Mouse (Mus musculus) right cerebral cortex, adult 18-20 months (tissue): Measurements from ENCODE around the gene Cpa2.
A peak's percentile ranks its signal among the peaks of the same experiment; 100 is the strongest.

Experiments
- DNase-seq: peaks from one replicate; pipeline ENCODE4 v3.0.0; 2022; ENCODE audit warnings: mixed read lengths

Cpa2 gene

DNA sequence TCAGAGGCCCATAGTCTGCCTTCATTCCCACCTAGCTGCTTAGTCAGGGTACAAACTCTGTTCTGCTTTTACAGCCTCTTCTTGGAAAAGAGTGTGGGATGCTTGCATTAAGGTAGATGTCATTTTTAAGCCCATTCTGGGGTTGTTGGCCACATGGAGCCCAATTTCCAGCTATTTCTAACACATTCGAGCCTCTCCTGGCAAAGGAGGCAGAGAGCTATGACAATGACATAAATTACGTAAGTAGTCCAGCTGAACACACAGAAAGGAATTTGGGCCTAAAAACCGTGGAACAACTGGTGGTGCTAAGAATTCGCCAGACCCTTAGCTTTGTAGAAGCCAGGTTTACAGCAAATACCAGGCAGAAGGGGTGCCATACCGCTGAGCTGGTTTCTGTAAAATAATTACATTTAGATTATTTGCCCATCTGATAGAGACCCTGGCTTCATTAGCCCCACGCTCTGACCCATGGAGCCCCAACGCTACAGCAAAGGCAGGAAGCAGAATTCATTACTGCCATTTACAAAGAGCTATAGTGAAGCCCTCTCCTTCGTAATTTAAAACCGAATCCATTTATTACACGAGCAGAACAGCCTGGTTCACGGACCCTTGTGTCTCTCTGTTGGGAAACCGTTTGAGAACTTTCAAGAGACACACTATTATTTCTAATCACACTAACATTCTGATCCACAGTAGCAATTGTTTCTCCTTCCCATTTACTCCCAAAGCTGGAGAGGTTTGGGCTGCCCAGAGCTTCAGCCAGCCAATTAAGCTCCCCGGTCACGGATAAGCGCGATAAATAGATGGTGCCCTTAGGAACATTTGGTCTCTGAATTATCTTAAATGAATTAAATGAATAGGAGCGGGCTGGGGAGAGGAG is 38.8 kb downstream of the Cpa2 start:
- peak; percentile 19 for DNase-seq

DNA sequence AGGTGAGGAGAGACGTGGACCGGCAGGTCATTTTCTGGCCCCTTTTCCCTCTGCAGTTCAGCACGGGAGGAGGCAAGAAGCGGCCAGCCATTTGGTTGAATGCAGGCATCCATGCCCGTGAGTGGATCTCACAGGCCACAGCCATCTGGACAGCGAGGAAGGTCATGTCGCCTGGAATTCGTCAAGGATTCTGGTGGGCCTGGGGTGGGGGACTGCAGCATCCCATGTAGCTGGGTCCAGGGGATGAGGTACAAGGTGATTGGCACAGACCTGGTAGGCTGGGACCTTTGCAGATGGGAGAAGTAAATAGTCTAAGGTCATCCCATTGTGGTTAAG is 39.4 kb downstream of the Cpa2 start:
- no peak for DNase-seq

DNA sequence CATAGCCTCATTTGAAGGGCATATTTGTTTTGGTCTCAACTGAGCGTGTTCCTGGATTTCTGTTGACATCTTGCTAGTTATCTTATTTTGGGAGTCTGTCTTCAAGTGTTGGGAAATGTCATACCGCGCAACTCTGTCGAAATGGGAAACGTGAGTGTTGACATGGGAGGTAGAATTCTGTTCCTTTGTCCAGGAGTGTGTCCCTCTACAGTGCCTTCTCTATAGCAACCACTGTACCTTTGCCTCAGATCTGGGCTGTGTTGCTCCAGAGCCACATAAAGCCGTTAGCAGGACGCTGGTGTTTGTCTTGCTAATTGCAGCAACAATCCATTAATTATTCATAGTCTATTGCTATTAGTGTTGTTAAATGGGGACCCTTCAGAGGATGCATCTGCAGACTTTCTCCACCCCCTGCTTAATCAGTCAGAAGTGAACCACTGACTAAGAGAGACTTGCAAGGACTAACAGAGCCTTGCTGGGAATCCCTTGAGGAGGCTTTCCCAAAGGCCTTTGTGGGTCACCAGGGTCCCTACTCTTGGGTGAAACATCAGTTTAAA is 45.6 kb downstream of the Cpa2 start:
- DNase-seq: no peak

DNA sequence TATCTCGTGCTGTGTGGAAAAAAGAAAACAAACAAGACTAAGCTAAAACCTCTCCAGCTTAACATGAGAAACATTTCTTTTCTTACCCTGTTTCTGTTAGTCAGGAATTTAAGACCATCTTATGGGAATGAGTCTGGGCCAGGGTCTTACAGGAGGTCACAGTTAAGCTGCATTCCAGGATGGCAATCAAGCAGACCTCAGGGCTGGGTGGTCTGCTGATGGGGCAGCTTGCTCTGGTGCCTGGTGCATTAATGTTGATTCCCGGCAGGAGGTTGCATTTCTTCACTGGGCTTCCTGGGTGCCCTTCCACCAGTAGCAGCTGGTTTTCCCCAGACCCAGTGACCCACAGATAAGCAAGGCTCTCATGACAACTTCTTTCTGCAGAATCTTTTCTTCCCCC is 48.4 kb downstream of the Cpa2 start:
- DNase-seq: no peak

GRCm38 (mm10) chr6:30591851-30592404 is 50.5 kb downstream of the Cpa2 start:
- no peak for DNase-seq

DNA sequence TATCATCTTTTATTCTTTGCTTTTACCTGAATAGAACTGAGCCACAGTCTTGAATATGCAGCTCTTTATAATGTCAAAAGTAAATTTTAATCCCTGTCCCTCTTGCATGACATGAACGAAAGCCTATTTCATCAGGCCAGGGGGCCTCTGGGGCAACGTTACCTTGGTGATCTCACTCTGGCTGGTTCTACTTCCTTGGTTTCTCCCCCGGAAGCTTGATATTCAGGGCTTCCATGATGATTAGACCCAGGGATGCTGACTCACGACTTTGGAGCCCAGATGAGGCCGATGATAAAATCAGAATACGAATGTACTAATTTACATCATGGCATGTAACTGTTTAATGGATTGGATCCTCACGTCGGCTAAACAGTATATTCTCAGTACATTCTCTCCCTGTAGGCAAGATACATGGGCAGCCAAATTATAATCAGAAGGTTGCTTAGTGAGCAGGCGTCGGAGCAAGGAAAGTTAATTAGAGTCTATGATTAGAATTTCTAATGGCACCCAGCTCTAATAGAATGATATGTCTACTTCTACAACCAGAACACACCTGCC is 51.1 kb downstream of the Cpa2 start:
- DNase-seq: no peak

DNA sequence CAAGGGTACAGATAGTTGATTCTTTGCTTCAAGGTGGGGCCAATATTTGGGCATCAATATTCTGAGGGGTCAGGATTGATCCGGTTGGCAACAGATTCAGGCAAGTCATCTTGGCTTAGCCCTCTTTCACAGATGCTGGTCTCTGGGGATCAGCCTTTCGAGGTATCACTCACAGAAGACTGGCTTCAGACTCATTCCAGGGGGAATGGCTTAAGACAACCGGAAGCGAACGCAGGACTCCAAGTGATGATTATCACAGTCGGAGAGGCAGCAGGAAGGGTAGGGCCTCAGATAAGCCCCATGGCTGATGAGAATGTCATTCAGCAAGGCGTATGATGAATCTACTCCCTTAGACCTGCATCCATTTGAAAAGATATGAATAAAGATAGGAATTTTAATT is 53.0 kb downstream of the Cpa2 start:
- DNase-seq: no peak

- no peak for DNase-seq
Observed at GRCm38 (mm10) chr6:30596230-30596898, 55.0 kb downstream of the Cpa2 start.

- DNase-seq: no peak
Observed at GRCm38 (mm10) chr6:30600033-30600432, 58.7 kb downstream of the Cpa2 start.

DNA sequence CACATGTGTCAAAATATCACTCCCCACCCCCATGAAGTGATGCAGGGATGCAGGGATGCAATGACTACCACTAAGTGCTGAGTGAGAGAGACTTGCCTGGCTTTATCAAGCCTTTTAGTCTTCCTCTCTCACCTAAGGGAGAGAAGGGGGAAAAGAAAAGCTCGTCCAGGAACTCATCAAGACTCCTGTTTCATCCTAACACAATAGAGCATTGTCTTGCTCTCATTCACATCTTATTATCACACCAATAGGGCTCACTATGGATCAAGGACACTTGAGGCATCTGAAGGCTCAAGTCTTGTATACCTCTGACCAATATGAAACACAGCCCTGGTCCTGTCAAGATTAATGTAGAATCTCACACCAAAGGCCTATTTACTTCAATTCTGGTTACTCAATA is 59.6 kb downstream of the Cpa2 start:
- no peak for DNase-seq

- DNase-seq: no peak
Observed at GRCm38 (mm10) chr6:30604342-30604867, 63.0 kb downstream of the Cpa2 start.

GRCm38 (mm10) chr6:30605111-30605510 is 63.7 kb downstream of the Cpa2 start:
- DNase-seq: no peak

GRCm38 (mm10) chr6:30605672-30606071 is 64.3 kb downstream of the Cpa2 start:
- DNase-seq: no peak

- DNase-seq: no peak
Observed at GRCm38 (mm10) chr6:30610710-30611109, 69.3 kb downstream of the Cpa2 start, which contains the start of gene Cpa5. Cpa5 (plus strand) TSS chr6:30611010.

DNA sequence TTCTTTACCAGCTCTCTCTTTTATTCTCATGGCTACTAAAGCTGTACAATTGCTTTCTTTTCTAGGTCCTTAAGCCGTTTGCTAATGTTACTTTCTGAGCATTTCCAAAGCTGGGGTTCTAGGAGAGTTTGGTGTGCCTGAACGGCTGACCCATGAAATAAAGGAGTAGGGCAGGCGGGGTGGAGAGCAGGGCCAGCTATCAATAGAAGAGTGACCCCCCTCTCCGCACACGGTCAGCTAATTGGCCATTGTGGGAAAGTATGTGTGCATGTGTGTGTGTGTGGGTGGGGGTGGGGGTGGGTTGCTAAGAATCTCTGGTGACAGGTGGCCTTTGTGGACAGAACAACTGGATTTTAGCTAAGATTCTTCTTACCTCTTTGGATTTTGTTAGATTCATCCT is 69.8 kb downstream of the Cpa2 start:
- DNase-seq: no peak
